Mouse (Mus musculus) MEL (cell line): ENCODE results near the gene Kcnab3. TPM values are rescaled to one million over a fixed set of nuclear protein-coding genes. Genes with fewer than 3 reads are reported as not detected.
A peak's percentile ranks its signal among the peaks of the same experiment; 100 is the strongest.

Experiments
- DNase-seq: peaks from one replicate; pipeline ENCODE4 v3.0.0; 2011; ENCODE audit warnings: low read depth, low spot score
- H3K27ac ChIP-seq: 2 replicates; pipeline ENCODE4 v1.5.1; 2012; ENCODE audit warnings: low read depth, mild to moderate bottlenecking, control low read depth, low read length, moderate library complexity; ENCODE audit not compliant: control insufficient read depth
- H3K27me3 ChIP-seq, 2 experiments: fragments of 150-350 bp in 1 of 2; sonication (generic) in 1 of 2; 2 replicates each; pipeline ENCODE4 v1.6.1; 2012; ENCODE audit warnings: low read length in 2 of 2, mild to moderate bottlenecking in 2 of 2, improper control_type of control experiment in 1 of 2, moderate library complexity in 1 of 2; ENCODE audit not compliant: insufficient read depth in 2 of 2, control insufficient read depth in 1 of 2
- H3K36me3 ChIP-seq, 2 experiments: 2 replicates each; pipeline ENCODE4 v1.6.1; 2012 to 2014; ENCODE audit warnings: low read length in 2 of 2, improper control_type of control experiment in 1 of 2, inconsistent platforms in 1 of 2, mild to moderate bottlenecking in 1 of 2; ENCODE audit not compliant: insufficient read depth in 2 of 2, control insufficient read depth in 1 of 2
- H3K4me1 ChIP-seq, 2 experiments: fragments of 150-350 bp in 1 of 2; sonication (generic) in 1 of 2; 2 replicates each; pipeline ENCODE4 v1.6.1; 2012; ENCODE audit warnings: low read length in 2 of 2, improper control_type of control experiment in 1 of 2, mild to moderate bottlenecking in 1 of 2; ENCODE audit not compliant: insufficient read depth in 2 of 2, control insufficient read depth in 1 of 2
- H3K4me3 ChIP-seq, 2 experiments: fragments of 150-350 bp in 1 of 2; sonication (generic) in 1 of 2; 2 replicates each; pipeline ENCODE4 v1.5.1; 2012; ENCODE audit warnings: low read depth in 2 of 2, low read length in 2 of 2, mild to moderate bottlenecking in 2 of 2, moderate library complexity in 2 of 2, control low read depth in 1 of 2, improper control_type of control experiment in 1 of 2; ENCODE audit not compliant: control insufficient read depth in 1 of 2, insufficient read depth in 1 of 2
- H3K79me2 ChIP-seq: 2 replicates; pipeline ENCODE4 v1.6.1; 2012; ENCODE audit warnings: mild to moderate bottlenecking, low read length, moderate library complexity; ENCODE audit not compliant: control insufficient read depth, poor library complexity, insufficient read depth
- H3K9ac ChIP-seq: 2 replicates; pipeline ENCODE4 v1.6.1; 2012; ENCODE audit warnings: low read depth, mild to moderate bottlenecking, control low read depth, low read length, moderate library complexity; ENCODE audit not compliant: control insufficient read depth, poor library complexity, severe bottlenecking
- H3K9me3 ChIP-seq: fragments of 150-350 bp; sonication (generic); replicated peaks from 2 replicates; pipeline ENCODE4 v1.6.1; 2012; ENCODE audit warnings: mild to moderate bottlenecking, low read length, improper control_type of control experiment, moderate library complexity; ENCODE audit not compliant: insufficient read depth
- CTCF ChIP-seq, 3 experiments: IDR thresholded peaks in 2 of 3; conservative IDR thresholded peaks in 1 of 3; 2 replicates each; pipeline ENCODE4 v1.5.1; 2011 to 2012; ENCODE audit warnings: low read length in 3 of 3, low read depth in 2 of 3, mild to moderate bottlenecking in 2 of 3, improper control_type of control experiment in 1 of 3, inconsistent platforms in 1 of 3, mixed read lengths in 1 of 3, moderate library complexity in 1 of 3; ENCODE audit not compliant: control insufficient read depth in 1 of 3, insufficient read depth in 1 of 3, poor library complexity in 1 of 3, severe bottlenecking in 1 of 3
- E2F4 ChIP-seq: IDR thresholded peaks from 2 replicates; pipeline ENCODE4 v1.6.1; 2011; ENCODE audit warnings: low read depth, low read length, improper control_type of control experiment, borderline replicate concordance
- EP300 ChIP-seq, 2 experiments: IDR thresholded peaks; 2 replicates each; pipeline ENCODE4 v1.6.1; 2011; ENCODE audit warnings: improper control_type of control experiment in 2 of 2, low read length in 2 of 2, low read depth in 1 of 2, mild to moderate bottlenecking in 1 of 2
- GATA1 ChIP-seq: IDR thresholded peaks from 2 replicates; pipeline ENCODE4 v1.6.1; 2011; ENCODE audit warnings: low read depth, low read length, improper control_type of control experiment
- HCFC1 ChIP-seq: IDR thresholded peaks from 2 replicates; pipeline ENCODE4 v1.6.1; 2012; ENCODE audit warnings: low read depth, mild to moderate bottlenecking, inconsistent platforms, low read length, improper control_type of control experiment, moderate library complexity
- KAT2A ChIP-seq: conservative IDR thresholded peaks from 2 replicates; pipeline ENCODE4 v1.6.1; 2012; ENCODE audit warnings: low read depth, low read length, improper control_type of control experiment, inconsistent platforms
- MAFK ChIP-seq: IDR thresholded peaks from 2 replicates; pipeline ENCODE4 v1.6.1; 2011; ENCODE audit warnings: low read depth, mild to moderate bottlenecking, low read length, improper control_type of control experiment, borderline replicate concordance
- MAX ChIP-seq: IDR thresholded peaks from 2 replicates; pipeline ENCODE4 v1.6.1; 2011; ENCODE audit warnings: low read length, improper control_type of control experiment
- MAZ ChIP-seq: IDR thresholded peaks from 2 replicates; pipeline ENCODE4 v1.6.1; 2012; ENCODE audit warnings: low read depth, mild to moderate bottlenecking, inconsistent platforms, low read length, improper control_type of control experiment
- MXI1 ChIP-seq: IDR thresholded peaks from 2 replicates; pipeline ENCODE4 v1.6.1; 2011; ENCODE audit warnings: mild to moderate bottlenecking, low read depth, low read length, improper control_type of control experiment
- MYB ChIP-seq: IDR thresholded peaks from 2 replicates; pipeline ENCODE4 v1.6.1; 2011; ENCODE audit warnings: mild to moderate bottlenecking, low read depth, low read length, improper control_type of control experiment
- MYC ChIP-seq: IDR thresholded peaks from 2 replicates; pipeline ENCODE4 v1.6.1; 2011; ENCODE audit warnings: low read depth, mild to moderate bottlenecking, low read length, improper control_type of control experiment, moderate library complexity
- NELFE ChIP-seq: IDR thresholded peaks from 2 replicates; pipeline ENCODE4 v1.6.1; 2011; ENCODE audit warnings: low read depth, low read length, improper control_type of control experiment
- POLR2AphosphoS5 ChIP-seq: IDR thresholded peaks from 2 replicates; pipeline ENCODE4 v1.6.1; 2012; ENCODE audit warnings: low read depth, borderline replicate concordance, mild to moderate bottlenecking, inconsistent platforms, low read length, moderate library complexity, mixed read lengths
- RAD21 ChIP-seq: IDR thresholded peaks from 2 replicates; pipeline ENCODE4 v1.6.1; 2011; ENCODE audit warnings: mild to moderate bottlenecking, low read depth, low read length, improper control_type of control experiment
- RCOR1 ChIP-seq: IDR thresholded peaks from 2 replicates; pipeline ENCODE4 v1.6.1; 2012; ENCODE audit warnings: low read depth, mild to moderate bottlenecking, inconsistent platforms, low read length, improper control_type of control experiment
- TAL1 ChIP-seq: IDR thresholded peaks from 2 replicates; pipeline ENCODE4 v1.6.1; 2012; ENCODE audit warnings: mild to moderate bottlenecking, inconsistent platforms, low read length, moderate library complexity, mixed read lengths
- UBTF ChIP-seq: IDR thresholded peaks from 2 replicates; pipeline ENCODE4 v1.6.1; 2012; ENCODE audit warnings: low read depth, mild to moderate bottlenecking, inconsistent platforms, low read length, improper control_type of control experiment, moderate library complexity, borderline replicate concordance; ENCODE audit not compliant: insufficient read depth
- USF1 ChIP-seq: IDR thresholded peaks from 2 replicates; pipeline ENCODE4 v1.6.1; 2014; ENCODE audit warnings: low read depth, mild to moderate bottlenecking, inconsistent platforms, low read length, improper control_type of control experiment, moderate library complexity
- USF2 ChIP-seq, 2 experiments: IDR thresholded peaks; 2 replicates each; pipeline ENCODE4 v1.6.1; 2011 to 2012; ENCODE audit warnings: improper control_type of control experiment in 2 of 2, low read length in 2 of 2, borderline replicate concordance in 1 of 2, inconsistent platforms in 1 of 2, low read depth in 1 of 2, mild to moderate bottlenecking in 1 of 2; ENCODE audit not compliant: insufficient read depth in 1 of 2
- ZC3H11A ChIP-seq: IDR thresholded peaks from 2 replicates; pipeline ENCODE4 v1.6.1; 2012; ENCODE audit warnings: low read depth, mild to moderate bottlenecking, inconsistent platforms, low read length, improper control_type of control experiment
- ZKSCAN1 ChIP-seq: IDR thresholded peaks from 2 replicates; pipeline ENCODE4 v1.6.1; 2012; ENCODE audit warnings: low read depth, mild to moderate bottlenecking, inconsistent platforms, low read length, improper control_type of control experiment, moderate library complexity
- ZMIZ1 ChIP-seq: IDR thresholded peaks from 2 replicates; pipeline ENCODE4 v1.6.1; 2012; ENCODE audit warnings: low read depth, mild to moderate bottlenecking, inconsistent platforms, low read length, improper control_type of control experiment, moderate library complexity
- polyA plus RNA-seq, 2 experiments: library from polyadenylated mRNA; stranded (reverse) in 1 of 2; unstranded in 1 of 2; fragments of >175 nt in 1 of 2; fragments of >200 nt in 1 of 2; gene quantifications; 2 replicates each; pipeline versions ENCODE4 v1.2.1 to v1.2.4; 2012; ENCODE audit warnings: low replicate concordance in 2 of 2, low read depth in 1 of 2; ENCODE audit not compliant: insufficient read length in 2 of 2, insufficient read depth in 1 of 2, missing spikeins in 1 of 2
- total RNA-seq: library from RNA; depleted of rRNA; stranded (reverse); fragments of 300-350 nt; gene quantifications from 2 replicates; pipeline ENCODE4 v1.2.3, GENCODE M21; 2012

The Kcnab3 gene
- total and polyA plus RNA-seq, 3 experiments = 3.8 to 6.2 TPM; not detected in 1

DNA sequence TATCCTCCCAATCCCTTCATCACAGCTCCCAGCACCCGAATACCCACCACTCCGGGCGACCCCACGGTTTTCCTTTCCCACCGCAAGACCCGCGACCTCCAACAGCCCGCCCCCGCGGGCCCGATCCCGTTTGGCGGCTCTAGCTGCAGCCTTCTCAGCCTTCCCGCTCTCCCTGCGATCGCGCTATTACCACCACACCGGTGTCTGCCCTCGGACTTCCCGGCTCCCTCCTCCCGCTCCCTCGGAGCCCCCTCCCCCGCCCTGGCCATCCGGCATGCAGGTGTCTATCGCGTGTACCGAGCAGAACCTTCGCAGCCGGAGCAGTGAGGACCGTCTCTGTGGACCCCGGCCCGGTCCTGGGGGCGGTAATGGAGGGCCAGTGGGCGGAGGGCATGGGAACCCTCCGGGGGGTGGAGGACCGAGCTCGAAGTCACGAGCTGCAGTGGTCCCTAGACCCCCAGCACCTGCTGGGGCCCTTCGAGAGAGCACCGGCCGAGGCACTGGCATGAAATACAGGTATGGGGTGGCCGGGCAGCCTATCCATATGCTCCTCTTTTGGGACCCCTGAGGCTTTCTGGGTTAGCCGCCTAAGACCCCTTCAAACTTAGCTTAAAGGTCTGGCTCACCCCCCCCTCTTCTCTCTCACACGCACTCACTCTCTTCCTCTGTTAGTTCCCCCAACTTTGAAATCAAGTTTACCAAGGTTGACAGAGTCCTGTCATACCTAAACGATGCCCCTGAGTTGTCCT, 524 bp downstream of the Kcnab3 start:
- H3K27ac ChIP-seq = peak overlapping the region; percentile 42
- peak overlapping the region; percentile 67 to 82 for H3K4me3 ChIP-seq
- peak; percentile 24 for DNase-seq
- peaks cover 16 to 42% of the 10 kb centered on the region in 2 experiments for H3K4me1 ChIP-seq
- H3K79me2 ChIP-seq = peaks cover 16% of the 10 kb centered on the region
- H3K9ac ChIP-seq = peak overlapping the region; percentile 70
- no peaks in the 10 kb centered on the region for H3K9me3 ChIP-seq
- peaks cover 0 to 33% of the 10 kb centered on the region in 2 experiments; a peak in 2 of 4 replicates for H3K36me3 ChIP-seq
- TF ChIP-seq MXI1 = no peak
- TF ChIP-seq RAD21 = no peak
- TF ChIP-seq ZMIZ1 = no peak
- TF ChIP-seq ZKSCAN1 = no peak
- TF ChIP-seq POLR2AphosphoS5 = no peak
- no peak for TF ChIP-seq KAT2A
- TF ChIP-seq HCFC1 = no peak
- no peak for TF ChIP-seq E2F4
- TF ChIP-seq UBTF = no peak
- no peak for TF ChIP-seq EP300 (IDR thresholded peaks at IDR 0.05; ENCODE audit: low read depth in 1 of 2, low read length in 2 of 2)
- H3K27me3 ChIP-seq = no peaks in the 10 kb centered on the region

DNA sequence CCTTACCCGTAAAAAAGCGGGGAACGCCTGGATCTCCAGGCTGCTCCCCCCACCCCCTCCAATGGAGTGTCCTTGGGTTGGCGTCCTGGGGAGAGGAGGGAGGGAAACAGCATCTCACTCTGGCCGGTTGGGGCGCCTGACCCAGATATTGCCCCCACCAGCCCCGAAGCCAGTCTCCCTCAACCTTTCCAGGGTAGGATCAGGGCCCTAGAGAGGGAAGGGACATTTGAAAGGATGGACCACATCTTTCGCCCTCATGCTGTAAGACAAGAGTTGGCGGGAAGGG, 1.0 kb downstream of the Kcnab3 start:
- TF ChIP-seq GATA1 (no peak), CTCF (IDR thresholded peaks at IDR 0.05 in 2 of 3, conservative IDR thresholded peaks at IDR 0.05 in 1 of 3; ENCODE audit: control insufficient read depth in 1 of 3, insufficient read depth in 1 of 3, low read depth in 2 of 3, low read length in 3 of 3, poor library complexity in 1 of 3, severe bottlenecking in 1 of 3) (0 out of 6 replicates have a peak, but pooled peaks of 1 of the 3 experiments have one; percentile 11), MAZ (peak; percentile 23; the same call in 1 of the 2 replicates)
- Histone ChIP-seq H3K4me3 (peak overlapping the region; percentile 67 to 82; a peak in 1 of 4 replicates), H3K4me1 (peaks cover 16 to 39% of the 10 kb centered on the region in 2 experiments), H3K9ac (peak overlapping the region; percentile 70), H3K79me2 (peaks cover 15% of the 10 kb centered on the region), H3K36me3 (peaks cover 0 to 33% of the 10 kb centered on the region in 2 experiments; a peak in 2 of 4 replicates), H3K27ac (no peak overlapping the region), H3K27me3 (no peaks in the 10 kb centered on the region), H3K9me3 (no peaks in the 10 kb centered on the region)
- DNase-seq = peak; percentile 23

DNA sequence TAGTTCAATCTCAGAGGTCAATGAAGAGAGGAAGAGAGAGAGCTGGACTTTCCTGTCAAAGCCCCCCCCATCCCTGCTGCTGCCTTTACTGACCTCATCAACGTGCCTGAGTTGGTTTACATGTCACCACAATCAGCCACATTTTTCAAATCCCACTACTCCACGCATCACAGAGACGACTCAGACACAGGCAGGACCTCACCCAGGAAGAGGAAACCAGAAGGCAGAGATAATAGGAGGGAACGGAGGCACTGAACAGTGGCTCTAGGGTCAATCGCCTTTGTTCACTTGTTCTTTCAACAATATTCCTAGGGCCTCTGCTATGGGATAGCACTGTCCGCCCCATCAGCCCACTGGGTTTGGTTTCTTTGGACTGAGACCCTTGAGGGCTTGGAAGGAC, 1.6 kb downstream of the Kcnab3 start:
- peaks cover 0 to 28% of the 10 kb centered on the region in 2 experiments; a peak in 2 of 4 replicates for H3K36me3 ChIP-seq
- peak; percentile 56 for DNase-seq
- H3K27ac ChIP-seq = no peak overlapping the region
- peaks cover 13 to 34% of the 10 kb centered on the region in 2 experiments for H3K4me1 ChIP-seq
- no peaks in the 10 kb centered on the region for H3K27me3 ChIP-seq
- H3K9me3 ChIP-seq = no peaks in the 10 kb centered on the region
- H3K4me3 ChIP-seq = no peak overlapping the region
- H3K9ac ChIP-seq = peak overlapping the region; percentile 10; the same call in 1 of the 2 replicates
- peaks cover 12% of the 10 kb centered on the region for H3K79me2 ChIP-seq
- TF ChIP-seq TAL1 (peak; percentile 25; the same call in 1 of the 2 replicates), MYB (no peak), ZKSCAN1 (no peak), EP300 (IDR thresholded peaks at IDR 0.05; ENCODE audit: low read depth in 1 of 2, low read length in 2 of 2) (peak; percentile 22 to 50; a peak in 2 of 4 replicates), CTCF (IDR thresholded peaks at IDR 0.05 in 2 of 3, conservative IDR thresholded peaks at IDR 0.05 in 1 of 3; ENCODE audit: control insufficient read depth in 1 of 3, insufficient read depth in 1 of 3, low read depth in 2 of 3, low read length in 3 of 3, poor library complexity in 1 of 3, severe bottlenecking in 1 of 3) (no peak), MYC (no peak), RAD21 (no peak), MXI1 (no peak), ZMIZ1 (no peak), MAX (no peak), NELFE (no peak), USF1 (no peak), MAFK (no peak), MAZ (no peak), USF2 (IDR thresholded peaks at IDR 0.05; ENCODE audit: borderline replicate concordance in 1 of 2, insufficient read depth in 1 of 2, low read depth in 1 of 2, low read length in 2 of 2) (no peak), ZC3H11A (no peak), RCOR1 (no peak)
